Mouse (Mus musculus) frontal cortex, adult 2 months (tissue): ENCODE measurements around the gene C1qtnf2. TPM values are rescaled to one million over a fixed set of nuclear protein-coding genes. Genes with fewer than 3 reads are reported as not detected.

Source experiments
- DNase-seq, 2 experiments: peaks; one replicate each; pipeline ENCODE4 v3.0.0; 2022; ENCODE audit warnings: low spot score in 1 of 2; ENCODE audit errors: extremely low spot score in 1 of 2
- polyA plus RNA-seq: library from polyadenylated mRNA; depleted of rRNA; stranded (reverse); fragments of >200 nt; gene quantifications from 2 replicates; pipeline ENCODE4 v1.2.3, GENCODE M21; 2012

The C1qtnf2 gene
- polyA plus RNA-seq, 1 experiment: 3.5 TPM

DNA sequence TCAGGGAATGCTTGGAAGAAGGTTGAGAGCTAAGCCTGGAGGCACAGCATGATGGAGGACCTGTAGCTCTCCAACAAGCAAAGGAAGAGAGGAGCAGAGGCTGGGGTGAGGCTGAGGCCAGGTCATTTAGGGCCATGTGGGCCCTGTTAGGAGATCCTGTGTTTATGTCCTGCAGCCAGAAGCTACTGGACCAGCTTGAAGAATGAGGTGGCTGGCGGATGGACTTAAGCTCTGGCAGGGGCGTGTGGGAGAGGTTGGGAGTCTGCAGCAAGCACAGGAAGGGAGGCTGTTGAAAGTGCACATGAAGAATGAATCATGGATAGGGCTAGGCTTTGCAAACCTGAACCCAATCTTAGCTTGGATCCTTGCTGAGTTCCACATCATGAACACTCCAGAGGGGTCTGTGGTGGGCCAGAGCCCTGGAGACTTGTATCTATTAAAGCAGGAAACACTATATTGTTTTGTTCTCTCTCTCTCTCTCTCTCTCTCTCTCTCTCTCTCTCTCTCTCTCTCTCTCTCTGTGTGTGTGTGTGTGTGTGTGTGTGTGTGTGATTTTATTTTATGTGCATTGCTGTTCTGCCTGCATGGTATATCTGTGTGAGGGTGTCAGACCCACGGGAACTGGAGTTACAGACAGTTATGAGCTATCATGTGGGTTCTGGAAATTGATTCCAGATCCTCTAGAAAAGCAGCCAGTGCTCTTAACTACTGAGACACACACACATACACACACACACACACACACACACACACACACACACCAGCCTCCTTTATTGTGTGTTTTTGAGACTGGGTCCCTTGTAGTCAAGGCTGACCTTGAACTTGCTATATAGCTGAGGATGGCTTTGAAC, 7.8 kb downstream of the C1qtnf2 start:
- DNase-seq: no peak

DNA sequence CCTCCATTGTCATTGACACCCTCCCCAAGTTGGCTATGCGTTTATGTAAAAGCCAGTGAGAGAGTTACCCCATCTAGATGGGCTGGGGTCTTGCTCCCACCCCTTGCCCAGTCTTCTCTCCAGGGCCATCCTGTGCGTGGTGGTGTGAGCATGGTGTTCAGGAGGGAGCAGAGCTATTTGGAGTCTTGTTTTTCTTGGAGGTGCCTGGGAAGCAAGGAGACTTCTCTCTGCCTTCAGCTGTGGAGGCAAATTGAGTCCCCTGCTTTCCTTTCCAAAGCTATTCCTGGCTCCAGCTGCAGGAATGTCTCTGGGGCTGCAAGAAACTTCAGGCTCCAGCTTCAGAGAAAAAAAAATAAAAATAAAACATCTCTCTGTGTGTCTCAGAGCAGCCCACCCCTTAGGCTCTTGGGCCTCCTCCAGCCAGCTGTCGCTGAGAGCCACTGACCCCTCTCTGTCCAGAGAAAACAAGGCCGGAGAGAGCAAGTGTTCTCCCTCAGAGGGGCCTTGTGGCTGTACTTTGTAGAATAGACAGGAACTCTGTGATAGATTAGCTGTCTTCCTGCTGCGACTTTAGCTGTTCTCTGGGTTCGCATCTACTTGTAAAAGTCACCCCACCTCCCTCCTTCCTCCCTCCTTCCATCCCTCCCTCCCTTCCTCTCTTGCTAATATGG, 9.2 kb downstream of the C1qtnf2 start:
- DNase-seq: no peak

DNA sequence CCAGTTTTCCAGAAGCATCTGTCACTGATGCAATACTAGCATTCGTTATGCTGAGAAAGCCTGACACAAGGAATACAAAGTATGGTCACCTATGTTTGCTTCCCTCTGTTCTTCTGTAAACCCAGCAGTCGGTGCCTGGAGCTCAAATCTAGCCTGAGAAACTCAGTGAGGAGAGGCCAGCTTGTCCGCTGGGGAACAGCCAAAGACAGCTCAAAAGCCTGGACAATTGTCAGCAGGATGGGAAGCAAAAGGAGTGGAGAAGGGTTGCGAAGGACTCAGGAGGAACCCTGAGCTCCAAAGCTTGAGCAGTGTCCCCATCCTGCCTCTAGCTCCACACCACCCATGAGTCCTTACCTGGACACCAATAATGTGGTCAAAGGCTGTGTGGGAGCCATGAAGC, 10.0 kb downstream of the C1qtnf2 start:
- DNase-seq: no peak

DNA sequence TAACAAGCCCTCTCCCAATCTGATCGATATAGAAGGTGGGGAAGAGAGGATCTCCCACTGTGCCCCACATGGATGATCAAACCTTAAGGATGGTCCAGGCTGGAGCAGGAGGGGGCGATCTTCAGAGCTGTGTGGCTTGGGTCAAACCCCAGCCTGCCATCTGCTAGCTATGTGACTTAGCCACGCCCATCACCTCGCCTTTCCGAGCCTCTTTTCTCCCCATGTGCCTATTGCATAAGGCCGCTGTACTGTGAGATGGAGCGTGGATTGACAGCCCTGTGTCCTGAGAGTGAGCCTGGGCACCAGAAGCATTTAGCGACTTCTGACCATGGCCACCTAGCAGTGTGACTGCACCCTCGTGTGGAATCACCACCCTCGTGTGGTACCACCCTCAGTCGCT, 10.6 kb downstream of the C1qtnf2 start:
- no peak for DNase-seq

DNA sequence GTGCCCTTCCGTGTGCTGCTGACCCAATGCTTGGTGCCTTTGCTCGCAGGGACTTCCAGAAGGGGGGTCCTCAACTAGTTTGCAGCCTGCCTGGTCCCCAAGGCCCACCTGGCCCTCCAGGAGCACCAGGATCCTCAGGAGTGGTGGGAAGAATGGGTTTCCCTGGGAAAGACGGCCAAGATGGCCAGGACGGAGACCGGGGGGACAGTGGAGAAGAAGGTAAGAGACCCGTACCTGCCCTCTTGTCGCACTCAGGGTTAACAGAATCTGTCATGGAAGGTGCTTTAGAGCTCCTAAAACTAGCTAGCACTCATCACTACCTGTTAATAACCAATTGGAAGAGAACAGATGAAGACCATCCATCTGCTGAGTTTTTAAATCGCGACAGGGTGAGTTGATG, 11.8 kb downstream of the C1qtnf2 start:
- DNase-seq: no peak

DNA sequence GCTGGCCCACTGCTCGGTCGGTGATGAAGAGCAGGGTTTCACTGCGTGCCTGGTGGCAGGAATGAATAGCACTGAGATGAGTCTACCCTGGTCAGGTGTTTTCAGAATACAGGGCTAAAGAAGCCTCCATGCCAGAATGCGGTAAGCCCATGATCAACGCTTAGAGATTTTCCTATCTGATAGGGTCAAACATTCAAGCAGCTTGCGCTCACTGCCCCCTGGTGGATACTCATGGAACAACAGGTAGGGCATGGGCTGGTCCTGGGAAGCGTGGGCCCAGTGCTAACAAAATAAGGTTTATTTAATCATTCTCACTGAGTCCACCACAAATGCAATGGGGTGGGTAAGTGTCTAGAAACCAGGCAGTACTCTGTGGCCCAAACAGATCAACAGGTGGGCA, 18.6 kb downstream of the C1qtnf2 start:
- peak; percentile 38 to 84 for DNase-seq

DNA sequence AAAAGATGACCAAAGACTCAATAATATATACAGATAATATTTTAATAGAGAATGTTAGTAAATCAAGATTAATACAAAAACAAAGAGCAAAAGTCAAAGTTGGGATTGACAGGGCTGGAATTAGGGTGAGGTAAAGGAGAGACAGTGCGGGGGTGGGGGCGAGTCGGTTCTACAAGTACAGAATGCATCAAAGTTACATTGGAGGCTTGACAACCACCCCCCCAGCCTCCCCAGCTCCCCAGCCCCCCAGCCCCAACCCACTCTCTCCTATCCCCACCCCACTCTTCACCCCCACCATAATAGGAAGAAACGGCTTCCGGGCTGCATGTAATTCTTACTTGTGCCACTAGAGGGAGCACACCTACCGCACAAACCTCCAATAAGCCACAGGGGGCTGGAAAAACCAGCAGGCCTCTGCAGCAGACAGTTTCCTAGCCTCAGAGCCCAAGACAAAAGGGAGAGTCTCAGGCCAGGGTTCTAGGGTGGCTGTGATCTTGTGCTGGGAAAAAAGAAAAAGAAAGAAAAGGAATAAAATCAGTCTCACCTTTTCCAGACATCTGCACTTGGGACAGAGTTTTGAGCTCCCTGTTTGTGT, 19.8 kb downstream of the C1qtnf2 start:
- DNase-seq: peak; percentile 21 to 87

DNA sequence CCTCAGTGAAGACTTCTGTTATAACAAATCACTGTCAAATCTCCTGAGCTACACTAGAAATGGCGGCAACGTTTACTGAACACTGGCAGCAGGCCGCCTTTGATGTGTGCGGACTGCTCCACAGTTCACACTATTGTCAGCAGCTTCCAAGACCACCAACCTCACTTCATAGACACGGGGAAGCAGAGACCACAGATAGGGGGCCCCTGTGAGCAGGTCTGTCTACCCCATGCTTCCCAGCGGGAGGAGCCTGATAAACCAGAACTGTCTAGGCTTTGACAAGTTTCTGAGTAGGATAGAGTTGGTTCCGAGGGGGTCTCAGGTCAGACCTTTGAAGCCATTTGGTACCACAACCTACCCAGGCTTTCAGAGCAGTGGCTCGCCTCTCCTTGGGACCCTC, 21.0 kb downstream of the C1qtnf2 start:
- DNase-seq: no peak

DNA sequence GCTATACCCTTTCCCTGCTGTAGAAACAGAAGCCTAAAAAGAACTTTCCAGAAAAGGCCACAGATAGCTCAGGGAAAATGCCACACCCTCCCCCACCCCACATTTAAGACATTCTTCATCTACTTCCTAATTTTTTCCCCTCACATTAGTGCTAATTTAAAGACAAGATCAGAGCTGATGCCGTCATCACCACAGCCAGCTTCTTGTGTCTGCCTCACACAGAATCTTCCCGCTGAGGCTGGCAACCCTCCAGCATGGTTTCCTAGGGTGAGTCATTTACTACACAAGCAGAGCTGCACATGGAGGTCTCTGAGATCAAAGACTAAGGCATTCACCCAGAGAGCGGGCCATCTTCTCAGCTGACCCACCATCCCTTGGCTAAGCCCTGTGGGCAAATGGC, 21.5 kb downstream of the C1qtnf2 start:
- peak; percentile 38 to 79 for DNase-seq

DNA sequence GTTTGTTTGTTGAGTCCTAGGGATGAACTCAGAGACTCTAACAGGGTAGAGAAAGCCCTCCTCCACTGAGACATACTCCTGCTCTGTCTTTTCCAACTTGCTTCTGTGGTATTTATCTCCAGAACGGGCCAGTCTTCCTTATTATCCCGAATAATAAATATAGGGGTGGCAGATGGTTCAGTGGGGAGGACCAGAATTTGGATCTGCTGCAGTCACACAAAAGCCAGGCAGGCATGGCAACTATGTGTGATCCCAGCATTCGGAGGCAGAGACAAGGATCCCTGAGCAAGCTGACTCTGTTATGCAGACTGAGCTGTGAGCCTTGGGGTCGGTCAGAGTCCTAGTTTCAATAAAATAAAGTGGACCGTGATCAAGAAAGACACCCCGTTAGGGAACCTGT, 27.2 kb downstream of the C1qtnf2 start:
- no peak for DNase-seq

DNA sequence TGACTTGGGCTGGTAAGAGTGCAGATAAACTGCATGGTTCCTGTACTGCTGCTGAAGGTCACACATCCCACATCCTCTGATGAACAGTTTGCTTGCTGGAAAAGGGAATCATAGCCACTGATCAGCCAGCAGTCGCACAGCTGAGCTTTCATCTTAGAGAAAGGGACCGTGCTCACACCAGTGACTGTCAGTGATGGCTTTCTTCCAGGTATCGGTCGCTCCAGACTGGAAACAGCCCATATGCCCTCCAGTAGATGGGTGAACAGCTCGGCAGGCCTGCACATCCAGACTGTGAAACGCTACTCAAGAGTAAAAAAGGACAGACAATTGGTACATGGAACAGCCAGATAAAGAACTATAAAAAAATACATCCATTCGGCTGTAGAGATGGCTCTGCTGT, 31.1 kb downstream of the C1qtnf2 start:
- DNase-seq: no peak

DNA sequence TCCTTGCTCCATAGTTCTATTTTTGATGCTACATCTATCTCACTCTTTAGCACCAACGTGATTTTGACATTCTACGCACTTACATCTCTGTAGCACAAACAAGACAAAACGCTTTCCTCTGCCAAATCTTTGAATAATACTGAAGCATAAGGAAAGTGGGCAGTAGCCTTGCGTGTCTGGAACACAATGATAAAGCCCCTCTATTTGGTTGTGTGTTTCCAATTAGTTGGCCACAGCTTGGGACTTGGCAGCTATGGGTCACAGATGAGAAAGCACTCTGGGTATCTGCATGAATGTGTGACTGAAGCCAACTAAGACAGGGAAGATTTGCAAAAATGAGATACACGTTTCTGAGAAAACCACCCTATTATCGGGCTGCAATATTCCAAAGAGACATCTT, 33.9 kb downstream of the C1qtnf2 start:
- no peak for DNase-seq

DNA sequence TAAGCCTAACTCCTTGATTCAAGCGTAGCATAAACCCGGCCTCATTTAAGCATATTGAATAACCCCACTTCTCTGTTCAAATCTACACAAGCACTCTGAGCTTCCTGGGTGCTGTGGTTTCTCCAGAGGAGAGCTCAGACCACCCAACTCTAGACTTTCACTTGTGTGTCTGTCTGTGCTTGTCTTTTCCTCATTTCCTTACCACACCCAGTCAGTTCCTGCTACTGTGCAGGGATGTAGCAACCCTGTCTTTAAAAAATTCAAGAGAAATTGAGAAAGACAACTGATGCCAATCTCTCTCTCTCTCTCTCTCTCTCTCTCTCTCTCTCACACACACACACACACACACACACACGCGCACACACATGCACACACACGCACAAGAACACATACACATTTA, 35.8 kb downstream of the C1qtnf2 start:
- DNase-seq: no peak

DNA sequence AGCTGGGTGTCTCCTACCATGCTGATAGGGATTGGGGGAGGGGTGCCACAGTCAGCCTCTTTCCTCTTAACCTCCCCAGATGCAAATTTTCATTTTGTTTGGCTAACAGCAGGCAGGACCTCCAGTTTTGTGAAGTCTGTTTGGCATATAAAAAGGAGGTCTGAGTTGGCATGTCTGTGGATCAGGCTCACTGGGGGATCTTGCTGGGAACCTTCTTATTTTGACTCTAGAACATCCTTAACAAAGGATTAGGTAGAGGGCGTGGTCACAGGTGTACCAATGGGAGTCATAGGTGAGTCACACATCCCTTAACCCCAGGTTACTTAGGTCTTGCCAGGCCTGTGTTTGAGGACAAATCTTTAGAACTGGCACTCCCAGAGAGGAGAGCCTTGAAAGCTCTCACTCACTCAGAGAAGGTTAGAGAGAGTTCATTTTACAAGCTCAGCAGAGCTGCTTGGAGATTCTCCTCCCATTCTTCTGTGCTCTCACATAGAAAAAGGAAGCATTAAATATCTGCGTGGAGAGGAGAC, 38.6 kb downstream of the C1qtnf2 start:
- no peak for DNase-seq

DNA sequence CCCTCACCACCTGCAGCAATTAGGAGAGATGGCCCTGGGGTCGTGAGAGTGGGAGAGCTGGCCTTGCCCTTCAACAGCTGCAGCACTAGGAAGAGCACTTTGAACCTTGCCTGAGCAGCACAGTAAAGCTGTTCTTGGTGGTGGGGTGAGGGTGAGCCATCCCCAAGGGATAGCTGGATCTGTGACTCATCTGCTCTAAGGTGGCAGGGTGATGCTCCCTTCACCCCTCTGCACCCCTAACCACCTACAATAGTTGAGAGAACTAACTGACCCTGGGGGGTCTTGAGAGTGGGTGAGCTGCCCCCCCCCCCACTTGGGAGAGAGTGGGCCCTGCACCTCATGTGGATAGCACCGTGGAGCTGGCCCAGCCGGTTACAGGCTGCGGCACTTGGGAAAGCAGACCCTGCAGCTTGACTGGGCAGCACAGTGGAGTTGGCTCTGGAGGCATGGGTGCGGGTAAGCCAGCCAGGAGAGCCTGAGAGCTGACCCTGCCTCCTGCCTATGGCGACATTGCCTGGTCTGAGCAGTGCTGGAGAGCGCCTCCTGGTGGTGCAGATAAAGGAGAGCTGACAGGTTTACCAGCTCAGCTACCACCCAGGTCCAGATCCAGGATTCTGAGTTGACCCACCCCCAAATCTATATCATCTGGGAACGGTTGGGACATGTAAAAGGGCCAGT, 42.4 kb downstream of the C1qtnf2 start:
- DNase-seq: no peak

DNA sequence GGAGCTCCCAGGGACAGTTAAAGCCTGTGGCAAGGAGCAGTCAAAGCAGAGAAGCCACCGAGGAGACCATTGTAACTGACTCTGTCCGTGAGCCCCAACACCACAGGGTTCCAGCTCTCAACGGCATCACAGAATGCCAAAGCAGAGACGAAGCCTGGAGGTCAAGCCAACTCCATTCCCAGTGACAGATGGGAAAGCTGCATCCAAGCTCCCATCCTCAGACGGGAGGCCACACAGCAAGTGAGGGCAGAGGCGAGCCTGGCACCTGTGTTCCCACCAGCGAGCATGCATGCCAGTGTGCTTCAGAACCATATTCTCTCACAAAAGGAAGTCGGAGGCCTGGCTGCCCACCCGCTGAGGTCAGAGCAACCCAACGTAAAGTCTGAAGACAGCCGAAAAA, 43.6 kb downstream of the C1qtnf2 start:
- no peak for DNase-seq

DNA sequence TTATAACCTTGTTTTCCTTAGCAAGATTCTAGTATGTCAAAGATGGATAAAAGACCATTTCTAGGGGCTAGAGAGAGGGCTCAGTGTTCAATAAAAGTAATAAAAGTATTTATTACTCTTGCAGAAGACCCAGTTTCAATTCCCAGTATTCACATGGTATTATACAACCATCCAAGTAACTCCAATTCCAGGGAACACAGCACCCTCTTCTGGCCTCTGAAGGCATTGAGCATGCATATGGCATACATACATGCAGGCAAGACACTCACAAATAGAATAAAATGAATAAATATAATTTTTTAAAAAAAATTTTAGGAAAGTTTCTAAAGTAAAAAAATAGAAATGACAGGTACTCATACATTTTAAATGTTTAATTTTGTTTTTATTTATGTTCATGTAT, 44.0 kb downstream of the C1qtnf2 start:
- no peak for DNase-seq

DNA sequence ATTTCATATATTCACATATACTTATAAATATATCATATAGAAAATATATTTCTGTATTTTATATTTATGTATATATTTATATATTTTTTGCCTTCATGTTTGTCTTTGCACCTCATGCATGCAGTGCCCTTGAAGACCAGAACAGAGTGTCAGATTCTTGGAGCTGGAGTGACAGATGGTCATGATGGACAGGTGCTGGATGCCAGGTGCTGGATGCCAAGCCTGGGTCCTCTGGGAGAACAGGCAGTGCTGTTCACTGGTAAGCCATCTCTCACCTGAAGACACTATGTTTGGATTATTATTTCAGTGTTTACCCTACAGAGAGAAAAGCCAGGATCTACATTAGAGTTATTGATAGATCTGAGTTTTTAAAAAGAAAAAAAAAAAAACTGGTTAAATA, 44.7 kb downstream of the C1qtnf2 start:
- no peak for DNase-seq

DNA sequence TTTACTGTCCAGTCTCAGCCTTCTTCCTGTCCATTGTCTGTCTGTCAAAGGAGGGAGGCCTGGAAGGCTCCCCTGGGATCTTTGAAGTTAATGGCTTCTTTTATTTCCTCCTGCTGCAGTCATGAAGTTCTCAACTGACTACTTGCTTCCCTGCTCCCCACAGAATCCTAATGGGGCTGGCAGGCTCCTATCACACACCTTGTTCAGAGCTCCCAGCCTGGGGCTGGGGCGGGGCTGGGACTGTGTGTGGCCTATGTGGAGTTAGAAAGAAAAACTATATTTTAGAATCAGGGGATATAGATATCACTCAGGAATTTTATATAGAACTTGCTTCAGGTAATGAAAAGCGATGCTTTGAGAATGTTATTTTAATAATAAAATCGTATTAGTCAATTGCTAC, 46.4 kb downstream of the C1qtnf2 start:
- no peak for DNase-seq

DNA sequence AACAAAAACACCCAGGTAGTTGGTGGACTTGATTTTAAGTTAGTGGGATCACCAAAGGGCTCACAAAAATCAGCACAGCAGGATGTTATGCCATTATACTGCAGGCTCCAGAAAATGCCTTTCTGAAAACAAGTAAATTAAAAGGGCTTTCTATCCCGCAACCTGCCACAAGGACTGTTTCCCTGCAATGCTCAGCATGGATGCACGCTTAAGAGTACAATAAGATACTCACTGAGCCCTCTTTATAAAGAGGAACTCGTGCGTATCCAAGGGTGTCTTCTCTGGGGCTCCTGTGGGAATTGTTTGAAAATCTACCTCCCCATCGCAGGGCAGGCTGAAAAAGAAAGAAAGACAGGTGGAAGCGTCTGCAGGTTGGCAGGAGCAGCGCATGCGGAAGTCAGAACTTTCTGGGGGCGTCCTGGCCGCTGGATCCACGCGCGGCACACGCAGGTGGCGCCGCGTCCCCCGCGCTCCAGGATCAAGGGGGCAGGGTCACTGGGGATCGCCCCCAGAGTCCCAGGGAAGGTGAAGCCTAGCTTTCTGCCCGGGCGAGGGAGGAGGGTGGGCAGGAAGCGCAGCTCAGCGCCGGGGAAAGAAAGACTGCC, 54.1 kb downstream of the C1qtnf2 start:
- peak in 1 of 2 experiments; percentile 56 for DNase-seq
